Mouse (Mus musculus) CH12.LX (cell line): ENCODE results near the gene Rps27l. TPM values are rescaled to one million over a fixed set of nuclear protein-coding genes. Genes with fewer than 3 reads are reported as not detected.

Source experiments
- polyA plus RNA-seq: library from polyadenylated mRNA; unstranded; fragments of >175 nt; gene quantifications from 2 replicates; pipeline ENCODE4 v1.2.1, GENCODE M21; 2012; ENCODE audit warnings: low read depth; ENCODE audit not compliant: insufficient read length
- total RNA-seq, 2 experiments: library from RNA; depleted of rRNA; stranded (reverse); fragments of 300-350 nt in 1 of 2; fragments of >200 nt in 1 of 2; gene quantifications; 2 replicates each; pipeline ENCODE4 v1.2.3; 2012 to 2014

Gene Rps27l
- total and polyA plus RNA-seq, 3 experiments: 593 to 1,755 (median 694) TPM

Other genes starting within 250 kb of the Rps27l start
- gene Car12, start 232.4 kb upstream of the Rps27l start, total RNA-seq (2012; rRNA removed): 16.4 and 17.8 TPM in 2 replicates
- gene Car12, start 232.4 kb upstream of the Rps27l start, total RNA-seq (2014; rRNA removed): 33.8 and 38.0 TPM in 2 replicates
- gene Car12, start 232.4 kb upstream of the Rps27l start, polyA plus RNA-seq: 28.8 and 34.6 TPM in 2 replicates
- gene Aph1b, start 150.6 kb upstream of the Rps27l start, total RNA-seq (2012; rRNA removed): 0.46 and 0.93 TPM in 2 replicates
- gene Aph1b, start 150.6 kb upstream of the Rps27l start, total RNA-seq (2014; rRNA removed): 0.68 and 0.92 TPM in 2 replicates
- 0.23 and 0.91 TPM in 2 replicates for gene Aph1b, start 150.6 kb upstream of the Rps27l start, polyA plus RNA-seq
- gene Gm10647, start 149.0 kb upstream of the Rps27l start, total RNA-seq (2012; rRNA removed): not detected in 2 replicates
- gene Gm10647, start 149.0 kb upstream of the Rps27l start, total RNA-seq (2014; rRNA removed): not detected in 2 replicates
- gene Gm10647, start 149.0 kb upstream of the Rps27l start, polyA plus RNA-seq: not detected in 2 replicates
- 0.34 and 0.89 TPM in 2 replicates for gene Aph1c, start 111.4 kb upstream of the Rps27l start, total RNA-seq (2012; rRNA removed)
- gene Aph1c, start 111.4 kb upstream of the Rps27l start, total RNA-seq (2014; rRNA removed): 0.07 TPM in 1 of 2 replicates, not detected in the other
- gene Aph1c, start 111.4 kb upstream of the Rps27l start, polyA plus RNA-seq: 0.10 and 0.53 TPM in 2 replicates
- gene Rab8b, start 26.4 kb upstream of the Rps27l start, total RNA-seq (2012; rRNA removed): 12.2 and 14.0 TPM in 2 replicates
- 28.0 and 31.1 TPM in 2 replicates for gene Rab8b, start 26.4 kb upstream of the Rps27l start, total RNA-seq (2014; rRNA removed)
- gene Rab8b, start 26.4 kb upstream of the Rps27l start, polyA plus RNA-seq: 23.6 and 26.1 TPM in 2 replicates
- gene Lactb, start 29.4 kb downstream of the Rps27l start, total RNA-seq (2012; rRNA removed): 14.6 and 14.7 TPM in 2 replicates
- gene Lactb, start 29.4 kb downstream of the Rps27l start, total RNA-seq (2014; rRNA removed): 23.7 and 24.5 TPM in 2 replicates
- 29.4 and 31.6 TPM in 2 replicates for gene Lactb, start 29.4 kb downstream of the Rps27l start, polyA plus RNA-seq
- gene Tpm1, start 103.3 kb downstream of the Rps27l start, total RNA-seq (2012; rRNA removed): 34.6 and 34.9 TPM in 2 replicates
- 63.1 and 67.2 TPM in 2 replicates for gene Tpm1, start 103.3 kb downstream of the Rps27l start, total RNA-seq (2014; rRNA removed)
- 178 and 213 TPM in 2 replicates for gene Tpm1, start 103.3 kb downstream of the Rps27l start, polyA plus RNA-seq